Mouse (Mus musculus) embryonic facial prominence, embryonic 11.5 days (tissue): Measurements from ENCODE around the gene Ap4m1. TPM values are rescaled to one million over a fixed set of nuclear protein-coding genes. Genes with fewer than 3 reads are reported as not detected.

Experiments used
- ATAC-seq: fragments of 200-750 bp; cut with Nextera tagmentation; replicated peaks from 2 replicates; pipeline ENCODE4 v1.8.0; 2017; ENCODE audit warnings: low read depth; ENCODE audit not compliant: insufficient number of reproducible peaks, low FRiP score, low TSS enrichment
- DNase-seq: peaks from one replicate; pipeline ENCODE4 v3.0.0-alpha.2; 2015; ENCODE audit warnings: low spot score
- H3K27ac ChIP-seq: fragments of 300-500 bp; sonication (generic); replicated peaks from 2 replicates; pipeline ENCODE4 v1.5.1; 2014; ENCODE audit warnings: mild to moderate bottlenecking, low read depth, low read length, control low read depth
- H3K27me3 ChIP-seq: fragments of 300-500 bp; sonication (generic); 2 replicates; pipeline ENCODE4 v1.6.1; 2014; ENCODE audit warnings: mild to moderate bottlenecking, low read length, moderate library complexity, mixed read lengths; ENCODE audit not compliant: control insufficient read depth, insufficient read depth
- H3K36me3 ChIP-seq: fragments of 300-500 bp; sonication (generic); replicated peaks from 2 replicates; pipeline ENCODE4 v1.6.1; 2014; ENCODE audit warnings: low read depth, mild to moderate bottlenecking, low read length, moderate library complexity, mixed read lengths; ENCODE audit not compliant: control insufficient read depth, insufficient read depth
- H3K4me1 ChIP-seq: fragments of 300-500 bp; sonication (generic); 2 replicates; pipeline ENCODE4 v1.6.1; 2014; ENCODE audit warnings: low read length, mixed read lengths; ENCODE audit not compliant: control insufficient read depth, insufficient read depth
- H3K4me2 ChIP-seq: fragments of 300-500 bp; sonication (generic); 2 replicates; pipeline ENCODE4 v1.6.1; 2014; ENCODE audit warnings: low read depth, mild to moderate bottlenecking, control low read depth, low read length, moderate library complexity
- H3K4me3 ChIP-seq: fragments of 300-500 bp; sonication (generic); 2 replicates; pipeline ENCODE4 v1.5.1; 2014; ENCODE audit warnings: low read depth, low read length, control low read depth
- H3K9ac ChIP-seq: fragments of 300-500 bp; sonication (generic); replicated peaks from 2 replicates; pipeline ENCODE4 v1.6.1; 2014; ENCODE audit warnings: mild to moderate bottlenecking, control low read depth, low read length
- H3K9me3 ChIP-seq: fragments of 300-500 bp; sonication (generic); replicated peaks from 2 replicates; pipeline ENCODE4 v1.6.1; 2016; ENCODE audit warnings: mild to moderate bottlenecking, low read length, inconsistent platforms, mixed read lengths; ENCODE audit not compliant: control insufficient read depth
- WGBS: fragments of 180-500 bp; shearing (Covaris S2); extraction: QIAGEN DNeasy Blood & Tissue Kit; methylation state at CpG from one replicate; pipeline ENCODE4 v1.1.7; 2014; 5-methylcytosine and 5-hydroxymethylcytosine counted together
- polyA plus RNA-seq: library from polyadenylated mRNA; unstranded; fragments of >200 nt; fragmentation: Nextera tagmentation; extraction: Ambion mirVana; gene quantifications from 2 replicates; pipeline ENCODE4 v1.2.1, GENCODE M21; 2014

The Ap4m1 gene
- polyA plus RNA-seq, 1 experiment from 2014 or later: 19.7 TPM

- under 1% methylated on average over 31 of the region's 31 CpGs for WGBS
- ATAC-seq (peak; percentile 71), DNase-seq (peak; percentile 91)
- H3K4me3 ChIP-seq: peak within 1 kb of the TSS; percentile 68
- H3K9ac ChIP-seq: peak within 1 kb of the TSS; percentile 91
- H3K27ac ChIP-seq: peak within 1 kb of the TSS; percentile 52
- H3K36me3 ChIP-seq: peaks cover 6% of the 10 kb centered on the region
- no peaks in the 10 kb centered on the region for H3K27me3 ChIP-seq
- no peaks in the 10 kb centered on the region; the same call in 1 of the 2 replicates for H3K4me1 ChIP-seq
- H3K9me3 ChIP-seq: no peaks in the 10 kb centered on the region
- H3K4me2 ChIP-seq: peak within 1 kb of the TSS; percentile 66
Observed at GRCm38 (mm10) chr5:138186950-138187638, 15.3 kb downstream of the Ap4m1 start, which contains the start of the genes Taf6 and Cnpy4. Taf6 (minus strand) TSS chr5:138187451. Cnpy4 (plus strand) TSS chr5:138187485.

DNA sequence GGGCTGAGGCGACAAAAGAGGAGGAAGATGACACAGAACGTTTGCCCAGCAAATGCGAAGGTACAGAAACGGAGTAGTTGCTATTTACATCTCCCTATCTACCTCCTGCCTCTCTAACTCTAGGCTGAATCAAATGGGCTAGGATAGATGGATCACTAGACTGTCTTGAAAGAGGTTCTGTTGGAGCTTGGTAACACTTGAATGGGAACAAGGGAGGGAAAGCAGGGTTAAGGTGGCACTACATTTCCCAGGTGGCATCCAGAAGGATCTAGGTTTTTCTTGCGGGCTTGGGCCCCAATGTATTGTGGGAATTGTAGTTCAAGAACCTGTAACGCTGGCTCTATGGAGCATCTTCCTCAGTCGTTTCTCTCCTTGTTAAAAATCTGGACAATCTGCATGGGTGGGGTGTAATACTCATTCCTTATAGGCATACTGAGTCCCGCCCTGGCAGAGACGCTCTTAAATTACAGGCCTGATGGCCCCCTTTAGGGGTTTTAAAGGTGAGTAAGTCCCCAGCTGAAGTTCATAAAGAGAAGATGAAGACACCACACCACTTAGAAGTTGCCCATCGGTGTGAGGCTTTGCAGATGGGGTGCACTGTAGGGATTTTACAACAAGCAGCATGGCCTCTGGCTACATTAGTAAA is 16.0 kb downstream of the Ap4m1 start:
- Histone ChIP-seq H3K27me3 (no peaks in the 10 kb centered on the region), H3K4me1 (no peaks in the 10 kb centered on the region; the same call in 1 of the 2 replicates), H3K27ac (no peak overlapping the region; the same call in 1 of the 2 replicates), H3K9me3 (no peaks in the 10 kb centered on the region), H3K36me3 (peaks cover 4% of the 10 kb centered on the region), H3K4me3 (peak overlapping the region; percentile 68), H3K4me2 (peak overlapping the region; percentile 35), H3K9ac (peak overlapping the region; percentile 91)
- WGBS: 0% methylated on average over 10 of the region's 10 CpGs
- ATAC-seq (peak; percentile 76), DNase-seq (peak; percentile 88)

GRCm38 (mm10) chr5:138193771-138194727 is 22.2 kb downstream of the Ap4m1 start, which contains the start of gene Mblac1:
Mblac1 (plus strand) TSS chr5:138194314.
- Histone ChIP-seq H3K9me3 (no peaks in the 10 kb centered on the region), H3K27me3 (no peaks in the 10 kb centered on the region), H3K36me3 (peaks cover 4% of the 10 kb centered on the region; the same call in 1 of the 2 replicates), H3K9ac (peak within 1 kb of the TSS; percentile 89), H3K4me2 (peak within 1 kb of the TSS; percentile 96), H3K4me3 (peak within 1 kb of the TSS; percentile 68), H3K27ac (peak within 1 kb of the TSS; percentile 31; the same call in 1 of the 2 replicates), H3K4me1 (no peaks in the 10 kb centered on the region)
- peak; percentile 82 for ATAC-seq
- 9% methylated on average over 54 of the region's 54 CpGs for WGBS
- peak; percentile 86 for DNase-seq

GRCm38 (mm10) chr5:138194755-138195345 is 23.0 kb downstream of the Ap4m1 start:
- no peaks in the 10 kb centered on the region for H3K4me1 ChIP-seq
- 2% methylated on average over 29 of the region's 29 CpGs for WGBS
- H3K4me3 ChIP-seq: peak overlapping the region; percentile 68
- H3K9me3 ChIP-seq: no peaks in the 10 kb centered on the region
- peak overlapping the region; percentile 89 for H3K9ac ChIP-seq
- peak; percentile 36 for ATAC-seq
- peak; percentile 37 for DNase-seq
- peak overlapping the region; percentile 96 for H3K4me2 ChIP-seq
- H3K27me3 ChIP-seq: no peaks in the 10 kb centered on the region
- H3K36me3 ChIP-seq: peaks cover 4% of the 10 kb centered on the region; the same call in 1 of the 2 replicates
- H3K27ac ChIP-seq: peak overlapping the region; percentile 31; the same call in 1 of the 2 replicates

DNA sequence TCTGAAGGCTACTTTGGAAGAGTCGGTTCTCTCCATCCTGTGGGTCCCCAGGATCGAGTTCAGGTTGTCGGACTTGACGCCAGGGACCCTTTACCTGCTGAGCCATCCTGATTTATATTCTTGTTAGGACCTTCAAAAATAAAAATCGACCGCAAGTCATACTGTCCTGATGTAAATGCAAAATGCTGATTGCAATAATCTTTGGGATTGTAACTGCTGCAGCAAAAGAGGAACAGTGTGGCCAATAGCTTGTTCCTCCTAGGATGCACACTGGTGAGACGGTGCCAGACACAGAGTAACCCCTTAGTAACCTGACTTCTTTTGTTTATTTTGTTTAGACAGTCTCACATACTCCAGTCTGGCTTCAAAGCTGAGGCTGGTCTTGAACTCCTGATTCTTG is 23.7 kb downstream of the Ap4m1 start:
- 75% methylated on average over 7 of the region's 7 CpGs for WGBS
- Histone ChIP-seq H3K27ac (no peak overlapping the region), H3K9ac (no peak overlapping the region; the same call in 1 of the 2 replicates), H3K9me3 (no peaks in the 10 kb centered on the region), H3K4me1 (no peaks in the 10 kb centered on the region), H3K4me2 (no peak overlapping the region; the same call in 1 of the 2 replicates), H3K36me3 (no peaks in the 10 kb centered on the region), H3K27me3 (no peaks in the 10 kb centered on the region), H3K4me3 (no peak overlapping the region)
- DNase-seq (no peak), ATAC-seq (no peak)

DNA sequence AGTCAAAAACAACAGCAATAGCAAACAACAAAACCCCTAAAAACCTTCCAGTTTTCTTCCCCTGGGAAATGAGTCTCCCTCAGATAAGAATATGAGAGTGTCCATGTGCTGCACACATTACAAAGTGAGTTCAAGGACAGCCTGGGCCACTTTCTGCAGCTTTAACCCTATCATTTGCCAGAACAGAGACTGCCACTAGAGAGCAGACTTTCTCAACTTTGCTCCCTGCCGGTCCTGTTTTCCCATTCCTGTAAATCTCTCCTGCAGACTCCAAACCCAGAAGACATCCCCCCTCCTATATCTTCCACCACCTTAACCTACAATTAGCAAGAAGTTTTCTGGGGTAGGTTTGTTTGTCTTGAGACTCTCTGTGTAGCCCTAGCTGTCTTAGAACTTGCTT is 27.8 kb downstream of the Ap4m1 start:
- WGBS: 13% methylated on average over 1 of the region's 1 CpGs
- H3K9ac ChIP-seq: no peak overlapping the region
- H3K36me3 ChIP-seq: no peaks in the 10 kb centered on the region
- ATAC-seq: no peak
- no peak overlapping the region for H3K4me2 ChIP-seq
- H3K27me3 ChIP-seq: no peaks in the 10 kb centered on the region
- no peaks in the 10 kb centered on the region for H3K4me1 ChIP-seq
- DNase-seq: peak; percentile 25
- no peak overlapping the region for H3K27ac ChIP-seq
- no peaks in the 10 kb centered on the region for H3K9me3 ChIP-seq
- H3K4me3 ChIP-seq: no peak overlapping the region

DNA sequence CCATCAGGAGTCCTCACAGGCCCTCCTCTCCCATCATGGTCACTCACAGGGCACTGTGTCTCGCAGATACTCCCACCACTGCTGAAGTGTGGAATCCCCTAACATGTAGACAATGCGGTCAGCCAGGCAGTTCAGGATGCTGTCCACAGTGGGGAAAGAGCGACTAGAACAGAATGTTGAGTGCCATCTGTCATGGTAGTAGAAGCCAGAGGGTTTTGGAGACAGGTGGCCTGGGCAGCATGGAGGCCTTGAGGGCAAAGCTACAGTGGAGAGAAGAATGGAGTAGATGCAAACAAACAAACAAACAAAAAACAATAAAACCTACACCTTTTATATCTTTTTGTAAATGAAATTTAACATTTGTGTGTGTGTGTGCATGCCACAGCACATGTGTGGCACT is 30.3 kb downstream of the Ap4m1 start:
- no peaks in the 10 kb centered on the region for H3K9me3 ChIP-seq
- H3K27ac ChIP-seq: no peak overlapping the region
- H3K27me3 ChIP-seq: no peaks in the 10 kb centered on the region
- H3K4me1 ChIP-seq: no peaks in the 10 kb centered on the region
- WGBS: 84% methylated on average over 3 of the region's 3 CpGs
- no peaks in the 10 kb centered on the region for H3K36me3 ChIP-seq
- ATAC-seq: no peak
- H3K4me2 ChIP-seq: no peak overlapping the region
- H3K9ac ChIP-seq: no peak overlapping the region
- no peak for DNase-seq
- H3K4me3 ChIP-seq: no peak overlapping the region
